Mouse (Mus musculus) liver, embryonic 14 days (tissue): ENCODE data around the gene Ak7. TPM values are rescaled to one million over a fixed set of nuclear protein-coding genes. Genes with fewer than 3 reads are reported as not detected.

Source experiments
- polyA plus RNA-seq: library from polyadenylated mRNA; depleted of rRNA; stranded (reverse); fragments of >200 nt; gene quantifications from 2 replicates; pipeline ENCODE4 v1.2.3, GENCODE M21; 2012; rRNA removed

Gene Ak7
- polyA plus RNA-seq = 0.02 and 0.06 TPM in 2 replicates

GRCm38 (mm10) chr12:105705799-105706487 lies at the start of gene Ak7:
Gene Ak7 (plus strand): TSS chr12:105705976.

GRCm38 (mm10) chr12:105683933-105684901 lies 21.6 kb upstream of the Ak7 start, which contains the start of gene Gskip:
Gene Gskip (plus strand): TSS chr12:105684829.

GRCm38 (mm10) chr12:105685001-105685691 lies 20.6 kb upstream of the Ak7 start, which contains the start of gene Atg2b:
Gene Atg2b (minus strand): TSS chr12:105685211.

GRCm38 (mm10) chr12:105784196-105784999 lies 78.6 kb downstream of the Ak7 start, which contains the start of gene Papola:
Gene Papola (plus strand): TSS chr12:105784694.

Other genes starting within 250 kb of the Ak7 start
- gene Bdkrb2, start 142.8 kb upstream of the Ak7 start, polyA plus RNA-seq = 0.01 and 0.06 TPM in 2 replicates
- gene Bdkrb1, start 102.9 kb upstream of the Ak7 start, polyA plus RNA-seq = not detected in 2 replicates
- gene Gskip, start 21.1 kb upstream of the Ak7 start, polyA plus RNA-seq = 4.9 and 5.5 TPM in 2 replicates
- gene Atg2b, start 20.8 kb upstream of the Ak7 start, polyA plus RNA-seq = 13.4 and 14.1 TPM in 2 replicates
- 56.9 and 66.3 TPM in 2 replicates for gene Papola, start 78.7 kb downstream of the Ak7 start, polyA plus RNA-seq